Mouse (Mus musculus): ENCODE results near the gene Uchl4. TPM values are rescaled to one million over a fixed set of nuclear protein-coding genes. Genes with fewer than 3 reads are reported as not detected.

The Uchl4 gene
- polyA plus RNA-seq, 1 experiment from 2014 or later: 2.3 TPM

GRCm38 (mm10) chr9:64278665-64279310, 43.8 kb downstream of the Uchl4 start:
- DNase-seq (ENCODE audit: low spot score): no peak
- no peak for ATAC-seq (replicated peaks; ENCODE audit: insufficient number of reproducible peaks, low FRiP score, low TSS enrichment, low read depth)
- Histone ChIP-seq H3K4me1 (ENCODE audit: control insufficient read depth, insufficient read depth, low read length) (no peaks in the 10 kb centered on the region), H3K27ac (replicated peaks; ENCODE audit: low read depth, low read length) (no peak overlapping the region), H3K36me3 (replicated peaks; ENCODE audit: control insufficient read depth, insufficient read depth, low read depth, low read length) (no peaks in the 10 kb centered on the region), H3K4me2 (ENCODE audit: low read depth, low read length) (no peak overlapping the region), H3K27me3 (ENCODE audit: control insufficient read depth, insufficient read depth, low read length) (no peaks in the 10 kb centered on the region), H3K4me3 (ENCODE audit: low read depth, low read length) (no peak overlapping the region), H3K9ac (replicated peaks; ENCODE audit: low read length) (no peak overlapping the region), H3K9me3 (replicated peaks; ENCODE audit: control insufficient read depth, low read length) (no peaks in the 10 kb centered on the region)
- 93% methylated on average over 6 of the region's 6 CpGs for WGBS

- peak within 1 kb of the TSS; percentile 71 for H3K4me3 ChIP-seq (ENCODE audit: low read depth, low read length)
- ATAC-seq (replicated peaks; ENCODE audit: insufficient number of reproducible peaks, low FRiP score, low TSS enrichment, low read depth) (peak; percentile 91), DNase-seq (ENCODE audit: low spot score) (peak; percentile 98)
- H3K27ac ChIP-seq (replicated peaks; ENCODE audit: low read depth, low read length): peak within 1 kb of the TSS; percentile 90
- no peaks in the 10 kb centered on the region for H3K36me3 ChIP-seq (replicated peaks; ENCODE audit: control insufficient read depth, insufficient read depth, low read depth, low read length)
- no peaks in the 10 kb centered on the region for H3K9me3 ChIP-seq (replicated peaks; ENCODE audit: control insufficient read depth, low read length)
- H3K9ac ChIP-seq (replicated peaks; ENCODE audit: low read length): peak within 1 kb of the TSS; percentile 91
- peak within 1 kb of the TSS; percentile 47 for H3K4me2 ChIP-seq (ENCODE audit: low read depth, low read length)
- H3K27me3 ChIP-seq (ENCODE audit: control insufficient read depth, insufficient read depth, low read length): no peaks in the 10 kb centered on the region
- WGBS: 3% methylated on average over 46 of the region's 46 CpGs
- no peaks in the 10 kb centered on the region for H3K4me1 ChIP-seq (ENCODE audit: control insufficient read depth, insufficient read depth, low read length)
Observed at GRCm38 (mm10) chr9:64281105-64281780, 46.2 kb downstream of the Uchl4 start, which contains the start of gene Tipin. Gene Tipin, plus strand, starts transcription at chr9:64281581.

GRCm38 (mm10) chr9:64281781-64282178, 46.8 kb downstream of the Uchl4 start:
- H3K27ac ChIP-seq (replicated peaks; ENCODE audit: low read depth, low read length): peak overlapping the region; percentile 90
- 0% methylated on average over 24 of the region's 24 CpGs for WGBS

GRCm38 (mm10) chr9:64282404-64282987, 47.5 kb downstream of the Uchl4 start:
- Histone ChIP-seq H3K4me1 (ENCODE audit: control insufficient read depth, insufficient read depth, low read length) (no peaks in the 10 kb centered on the region), H3K9ac (replicated peaks; ENCODE audit: low read length) (peak overlapping the region; percentile 91), H3K36me3 (replicated peaks; ENCODE audit: control insufficient read depth, insufficient read depth, low read depth, low read length) (no peaks in the 10 kb centered on the region), H3K27ac (replicated peaks; ENCODE audit: low read depth, low read length) (no peak overlapping the region), H3K4me2 (ENCODE audit: low read depth, low read length) (peak overlapping the region; percentile 47), H3K9me3 (replicated peaks; ENCODE audit: control insufficient read depth, low read length) (no peaks in the 10 kb centered on the region), H3K27me3 (ENCODE audit: control insufficient read depth, insufficient read depth, low read length) (no peaks in the 10 kb centered on the region), H3K4me3 (ENCODE audit: low read depth, low read length) (peak overlapping the region; percentile 71)
- DNase-seq (ENCODE audit: low spot score) (no peak), ATAC-seq (replicated peaks; ENCODE audit: insufficient number of reproducible peaks, low FRiP score, low TSS enrichment, low read depth) (no peak)
- 59% methylated on average over 5 of the region's 5 CpGs for WGBS

More at GRCm38 (mm10) chr9:64281781-64282178, 46.8 kb downstream of the Uchl4 start:
- H3K36me3 ChIP-seq (replicated peaks; ENCODE audit: control insufficient read depth, insufficient read depth, low read depth, low read length): no peaks in the 10 kb centered on the region
- no peaks in the 10 kb centered on the region for H3K9me3 ChIP-seq (replicated peaks; ENCODE audit: control insufficient read depth, low read length)
- H3K27me3 ChIP-seq (ENCODE audit: control insufficient read depth, insufficient read depth, low read length): no peaks in the 10 kb centered on the region
- no peaks in the 10 kb centered on the region for H3K4me1 ChIP-seq (ENCODE audit: control insufficient read depth, insufficient read depth, low read length)
- peak overlapping the region; percentile 71 for H3K4me3 ChIP-seq (ENCODE audit: low read depth, low read length)
- peak overlapping the region; percentile 91 for H3K9ac ChIP-seq (replicated peaks; ENCODE audit: low read length)
- peak; percentile 80 for ATAC-seq (replicated peaks; ENCODE audit: insufficient number of reproducible peaks, low FRiP score, low TSS enrichment, low read depth)
- no peak for DNase-seq (ENCODE audit: low spot score)
- peak overlapping the region; percentile 47 for H3K4me2 ChIP-seq (ENCODE audit: low read depth, low read length)

Small RNA genes lying within 50 kb of the gene (microRNA-seq; reads per million reads assigned to microRNA genes)
- not detected for gene Gm24106 (ENCODE audit: borderline number of aligned reads)

Other genes with a start within 250 kb of the Uchl4 start
- gene Smad6, start 213.1 kb upstream of the Uchl4 start, polyA plus RNA-seq (2014; fragmentation: Nextera tagmentation; extraction: Ambion mirVana): 9.3 and 9.8 TPM in 2 replicates
- gene Lctl, start 118.1 kb upstream of the Uchl4 start, polyA plus RNA-seq (2014; fragmentation: Nextera tagmentation; extraction: Ambion mirVana): not detected in 2 replicates
- gene Zwilch, start 62.1 kb upstream of the Uchl4 start, polyA plus RNA-seq (2014; fragmentation: Nextera tagmentation; extraction: Ambion mirVana): 30.9 and 31.9 TPM in 2 replicates
- 1,345 and 1,364 TPM in 2 replicates for gene Rpl4, start 61.8 kb upstream of the Uchl4 start, polyA plus RNA-seq (2014; fragmentation: Nextera tagmentation; extraction: Ambion mirVana)
- gene Snapc5, start 55.9 kb upstream of the Uchl4 start, polyA plus RNA-seq (2014; fragmentation: Nextera tagmentation; extraction: Ambion mirVana): 23.8 and 26.0 TPM in 2 replicates
- 74.4 and 79.3 TPM in 2 replicates for gene Map2k1, start 18.4 kb downstream of the Uchl4 start, polyA plus RNA-seq (2014; fragmentation: Nextera tagmentation; extraction: Ambion mirVana)
- gene Tipin, start 46.4 kb downstream of the Uchl4 start, polyA plus RNA-seq (2014; fragmentation: Nextera tagmentation; extraction: Ambion mirVana): 278 and 306 TPM in 2 replicates
- gene Dis3l, start 106.1 kb downstream of the Uchl4 start, polyA plus RNA-seq (2014; fragmentation: Nextera tagmentation; extraction: Ambion mirVana): 22.8 and 25.5 TPM in 2 replicates
- gene Megf11, start 150.4 kb downstream of the Uchl4 start, polyA plus RNA-seq (2014; fragmentation: Nextera tagmentation; extraction: Ambion mirVana): 0.65 and 0.75 TPM in 2 replicates